Mouse (Mus musculus) C2C12 (cell line): ENCODE measurements at regions not wholly inside any gene's neighbourhood (a gene's known extent, or its start where the extent isn't known, plus 50 kb on each side); places are given as distances from the start of the nearest gene placed in this dataset.

Experiments used
- H3K27me3 ChIP-seq: one replicate; pipeline ENCODE4 v1.6.1; 2011; ENCODE audit not compliant: control insufficient read depth, insufficient read depth, insufficient read length
- H3K36me3 ChIP-seq: one replicate; pipeline ENCODE4 v1.6.1; 2011; ENCODE audit not compliant: control insufficient read depth, insufficient read depth
- H3K4me3 ChIP-seq: one replicate; pipeline ENCODE4 v1.5.1; 2011; ENCODE audit warnings: mild to moderate bottlenecking, control low read depth; ENCODE audit not compliant: poor library complexity, insufficient read depth, severe bottlenecking
- H3K79me2 ChIP-seq: one replicate; pipeline ENCODE4 v1.6.1; 2011; ENCODE audit not compliant: control insufficient read depth, insufficient read depth
- H3K79me3 ChIP-seq: one replicate; pipeline ENCODE4 v1.6.1; 2011; ENCODE audit warnings: low read depth, control low read depth
- H3ac ChIP-seq: one replicate; pipeline ENCODE3; 2011; ENCODE audit warnings: low read depth; ENCODE audit not compliant: control insufficient read depth, insufficient read length
- CEBPB ChIP-seq: IDR thresholded peaks from one replicate; pipeline ENCODE4 v1.6.1; 2011; ENCODE audit warnings: low read depth, mild to moderate bottlenecking, control low read depth, moderate library complexity
- CTCF ChIP-seq: IDR thresholded peaks from one replicate; pipeline ENCODE4 v1.5.1; 2011; ENCODE audit not compliant: control insufficient read depth, insufficient read depth, insufficient read length
- FOSL1 ChIP-seq: IDR thresholded peaks from one replicate; pipeline ENCODE4 v1.8.0; 2011; ENCODE audit warnings: mild to moderate bottlenecking, low read length; ENCODE audit not compliant: poor library complexity, insufficient read depth, severe bottlenecking
- MAX ChIP-seq: IDR thresholded peaks from one replicate; pipeline ENCODE4 v1.6.1; 2011; ENCODE audit warnings: mild to moderate bottlenecking, control low read depth
- MYOD1 ChIP-seq: IDR thresholded peaks from one replicate; pipeline ENCODE4 v1.6.1; 2011; ENCODE audit warnings: low read depth; ENCODE audit not compliant: control insufficient read depth, insufficient read length
- MYOG ChIP-seq: IDR thresholded peaks from one replicate; pipeline ENCODE4 v1.6.1; 2011; ENCODE audit not compliant: control insufficient read depth, insufficient read length; ENCODE audit errors: extremely low read depth
- USF1 ChIP-seq: IDR thresholded peaks from one replicate; pipeline ENCODE4 v1.6.1; 2011; ENCODE audit warnings: low read depth, mild to moderate bottlenecking, control low read depth, moderate library complexity

DNA sequence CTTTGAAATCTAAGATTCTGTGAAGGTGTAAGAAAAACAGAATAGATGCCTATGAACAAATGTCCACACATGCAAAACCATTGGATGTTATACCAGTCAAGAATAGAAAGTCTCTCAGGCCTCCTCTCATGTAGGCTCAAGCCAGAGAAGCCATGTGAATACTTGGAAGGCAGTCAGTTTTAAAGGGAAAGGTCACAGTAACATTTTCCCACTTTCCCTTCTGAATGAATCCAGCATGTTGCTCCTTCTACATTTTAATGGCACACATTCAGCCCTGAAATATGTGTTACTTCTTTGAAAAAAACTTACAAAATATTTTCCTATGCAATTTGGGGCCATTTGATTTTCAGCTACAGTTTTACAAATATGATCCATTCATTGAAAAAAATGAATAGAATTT is 186.1 kb downstream of the Lurap1l start:
- no peaks in the 10 kb centered on the region for H3K27me3 ChIP-seq
- no peaks in the 10 kb centered on the region for H3K36me3 ChIP-seq
- no peaks in the 10 kb centered on the region for H3K79me2 ChIP-seq
- no peak for TF ChIP-seq MYOD1
- no peak for TF ChIP-seq FOSL1
- TF ChIP-seq CEBPB, result no peak
- no peak for TF ChIP-seq MYOG
- TF ChIP-seq CTCF, result no peak
- H3K79me3 ChIP-seq, result no peaks in the 10 kb centered on the region
- H3K4me3 ChIP-seq, result no peak overlapping the region
- no peak overlapping the region for H3ac ChIP-seq

GRCm38 (mm10) chr4:81097597-81097996 is 187.2 kb downstream of the Lurap1l start:
- Histone ChIP-seq H3K79me3 (no peaks in the 10 kb centered on the region), H3K36me3 (no peaks in the 10 kb centered on the region), H3K4me3 (no peak overlapping the region), H3ac (no peak overlapping the region), H3K79me2 (no peaks in the 10 kb centered on the region), H3K27me3 (no peaks in the 10 kb centered on the region)
- TF ChIP-seq MYOD1, result no peak
- no peak for TF ChIP-seq USF1
- TF ChIP-seq FOSL1, result no peak
- TF ChIP-seq CEBPB, result no peak
- TF ChIP-seq MYOG, result no peak
- no peak for TF ChIP-seq MAX
- TF ChIP-seq CTCF, result no peak

DNA sequence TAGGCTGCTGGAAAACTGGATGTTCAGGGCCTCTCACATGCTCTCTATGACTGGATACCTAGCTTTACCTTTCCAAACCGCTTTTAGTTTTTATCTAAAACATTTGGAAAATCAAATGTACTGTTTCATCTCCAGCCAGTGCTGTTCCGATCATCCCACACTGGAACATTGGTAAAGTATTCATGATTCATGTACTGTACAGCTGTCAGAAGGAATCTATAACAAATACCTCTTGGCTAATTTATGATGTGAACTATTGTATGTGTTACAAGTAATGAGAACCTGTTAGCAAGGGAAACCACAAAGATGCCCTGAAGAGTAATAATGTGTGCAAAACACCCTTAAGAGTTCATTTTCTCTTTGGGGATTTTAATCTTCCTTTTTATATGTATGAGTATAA is 190.6 kb downstream of the Lurap1l start:
- H3K79me2 ChIP-seq, result no peaks in the 10 kb centered on the region
- no peaks in the 10 kb centered on the region for H3K27me3 ChIP-seq
- no peaks in the 10 kb centered on the region for H3K36me3 ChIP-seq
- H3K79me3 ChIP-seq, result no peaks in the 10 kb centered on the region
- H3ac ChIP-seq, result no peak overlapping the region
- no peak overlapping the region for H3K4me3 ChIP-seq
- TF ChIP-seq USF1 (no peak), CEBPB (no peak), MAX (no peak), FOSL1 (no peak), MYOG (no peak)

- H3ac ChIP-seq, result no peak overlapping the region
- H3K4me3 ChIP-seq, result no peak overlapping the region
- TF ChIP-seq MYOD1 (no peak), MAX (no peak), FOSL1 (no peak), CTCF (no peak), MYOG (no peak), CEBPB (no peak), USF1 (no peak)
- H3K79me3 ChIP-seq, result no peaks in the 10 kb centered on the region
- H3K79me2 ChIP-seq, result no peaks in the 10 kb centered on the region
- no peaks in the 10 kb centered on the region for H3K27me3 ChIP-seq
- no peaks in the 10 kb centered on the region for H3K36me3 ChIP-seq
Observed at GRCm38 (mm10) chr4:81111307-81111706, 200.9 kb downstream of the Lurap1l start.

- TF ChIP-seq FOSL1 (no peak), CTCF (no peak), USF1 (no peak), MYOG (no peak), MYOD1 (no peak), CEBPB (no peak), MAX (no peak)
- H3K79me3 ChIP-seq, result no peaks in the 10 kb centered on the region
- no peak overlapping the region for H3ac ChIP-seq
Observed at GRCm38 (mm10) chr4:81116411-81116810, 206.0 kb downstream of the Lurap1l start.

GRCm38 (mm10) chr4:81124155-81124554 is 213.7 kb downstream of the Lurap1l start:
- H3K27me3 ChIP-seq, result no peaks in the 10 kb centered on the region

More at GRCm38 (mm10) chr4:81116411-81116810, 206.0 kb downstream of the Lurap1l start:
- Histone ChIP-seq H3K27me3 (no peaks in the 10 kb centered on the region), H3K36me3 (no peaks in the 10 kb centered on the region), H3K79me2 (no peaks in the 10 kb centered on the region), H3K4me3 (no peak overlapping the region)

GRCm38 (mm10) chr4:81129874-81130273 is 219.4 kb downstream of the Lurap1l start:
- Histone ChIP-seq H3K79me3 (no peaks in the 10 kb centered on the region), H3K27me3 (no peaks in the 10 kb centered on the region), H3K4me3 (no peak overlapping the region), H3K79me2 (no peaks in the 10 kb centered on the region), H3K36me3 (no peaks in the 10 kb centered on the region), H3ac (no peak overlapping the region)
- TF ChIP-seq MYOG, result no peak
- TF ChIP-seq CTCF, result no peak
- no peak for TF ChIP-seq CEBPB
- TF ChIP-seq USF1, result peak; percentile 83

More at GRCm38 (mm10) chr4:81124155-81124554, 213.7 kb downstream of the Lurap1l start:
- Histone ChIP-seq H3K36me3 (no peaks in the 10 kb centered on the region), H3ac (no peak overlapping the region), H3K79me3 (no peaks in the 10 kb centered on the region), H3K79me2 (no peaks in the 10 kb centered on the region), H3K4me3 (no peak overlapping the region)
- TF ChIP-seq CTCF, result no peak
- no peak for TF ChIP-seq MAX
